Mouse (Mus musculus): ENCODE results near the gene Atad3a. TPM values are rescaled to one million over a fixed set of nuclear protein-coding genes. Genes with fewer than 3 reads are reported as not detected.
"Not testable (repeated sequence)": the region's sequence is repeated elsewhere in the genome, so short reads cannot be mapped to it uniquely, and the experiment has no call there.

The Atad3a gene
- polyA plus RNA-seq, 1 experiment = 32.9 TPM

GRCm38 (mm10) chr4:155759862-155760612 lies 856 bp downstream of the Atad3a start:
- H3K27ac ChIP-seq (ENCODE audit: control insufficient read depth, insufficient read depth, low read depth, low read length, poor library complexity) = no peak overlapping the region
- H3K4me3 ChIP-seq (replicated peaks; ENCODE audit: control insufficient read depth, low read depth, low read length) = peak overlapping the region; percentile 74
- 2% methylated on average over 10 of the region's 10 CpGs for WGBS
- TF ChIP-seq CTCF (IDR thresholded peaks at IDR 0.05; ENCODE audit: control insufficient read depth, insufficient read depth, low read length) (no peak), POLR2A (IDR thresholded peaks at IDR 0.05; ENCODE audit: borderline replicate concordance, control insufficient read depth, low read depth, low read length) (no peak)
- peaks cover 2% of the 10 kb centered on the region for H3K4me1 ChIP-seq (ENCODE audit: control insufficient read depth, insufficient read depth, low read length)

DNA sequence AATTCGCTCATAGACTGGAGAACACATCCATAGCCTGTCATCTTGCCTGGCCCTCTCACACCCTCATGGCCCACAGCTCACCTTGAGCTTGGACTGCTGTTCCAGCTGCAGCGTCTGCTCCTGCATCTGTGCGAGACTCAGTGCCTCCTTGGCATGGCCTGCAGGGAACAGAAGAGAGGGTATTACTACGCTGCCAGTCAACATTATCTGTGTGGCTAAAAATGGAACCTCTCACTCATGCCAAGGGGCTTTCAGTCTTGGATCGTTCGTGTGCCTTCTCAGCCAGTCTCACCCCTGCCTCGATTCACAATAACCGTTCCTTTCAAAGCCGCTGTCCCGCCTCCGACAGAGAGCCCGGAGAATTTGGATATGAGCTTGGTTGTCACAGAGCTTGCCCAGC lies 3.9 kb downstream of the Atad3a start:
- TF ChIP-seq CTCF (IDR thresholded peaks at IDR 0.05; ENCODE audit: control insufficient read depth, insufficient read depth, low read length) (no peak), POLR2A (IDR thresholded peaks at IDR 0.05; ENCODE audit: borderline replicate concordance, control insufficient read depth, low read depth, low read length) (no peak)
- Histone ChIP-seq H3K4me3 (replicated peaks; ENCODE audit: control insufficient read depth, low read depth, low read length) (no peak overlapping the region), H3K27ac (ENCODE audit: control insufficient read depth, insufficient read depth, low read depth, low read length, poor library complexity) (no peak overlapping the region), H3K4me1 (ENCODE audit: control insufficient read depth, insufficient read depth, low read length) (peaks cover 2% of the 10 kb centered on the region)
- WGBS = 91% methylated on average over 12 of the region's 12 CpGs

DNA sequence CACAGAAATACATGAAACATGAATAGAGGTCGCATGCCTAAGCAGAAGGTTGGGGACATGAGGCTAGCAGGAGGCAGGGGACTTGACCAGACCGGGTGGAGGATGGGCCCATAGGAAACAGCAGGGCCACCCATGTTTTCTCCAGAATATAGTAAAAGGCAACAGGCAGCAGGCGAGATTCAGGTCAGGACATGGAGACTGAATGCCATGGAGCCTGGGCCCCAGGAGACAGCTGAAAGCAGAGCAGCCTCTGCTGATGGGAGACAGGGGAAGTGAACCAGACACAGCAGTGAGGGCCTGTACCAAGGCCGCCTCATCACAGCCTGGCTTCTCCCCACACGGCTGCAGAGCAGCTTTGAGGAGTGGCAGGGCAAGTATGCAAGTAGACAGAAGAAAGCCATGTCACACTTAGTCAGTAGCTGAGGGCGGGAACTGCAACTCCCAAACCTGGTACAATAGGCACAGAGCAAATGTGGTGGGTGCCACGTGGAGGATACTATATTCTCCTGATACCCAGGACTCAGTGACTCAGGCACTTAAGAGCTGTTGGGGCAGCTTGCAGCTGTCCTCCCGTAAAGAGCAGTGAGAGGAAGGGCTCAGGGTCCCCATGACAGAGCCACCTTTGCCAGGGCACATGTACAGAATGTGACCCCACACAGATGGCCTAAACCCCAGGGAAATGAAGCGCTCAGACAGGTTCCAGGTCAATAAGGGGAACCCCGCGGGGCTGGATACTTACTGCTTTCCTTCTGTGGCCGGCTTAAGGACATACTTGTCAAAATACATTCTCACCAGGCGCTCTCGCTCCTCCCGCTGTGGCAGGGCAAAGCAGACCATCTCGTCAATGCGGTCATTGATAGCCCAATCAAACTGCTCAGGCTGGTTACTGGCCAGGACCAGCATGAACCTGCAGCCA lies 14.1 kb downstream of the Atad3a start:
- TF ChIP-seq CTCF (IDR thresholded peaks at IDR 0.05; ENCODE audit: control insufficient read depth, insufficient read depth, low read length) = no peak
- TF ChIP-seq POLR2A (IDR thresholded peaks at IDR 0.05; ENCODE audit: borderline replicate concordance, control insufficient read depth, low read depth, low read length) = no peak
- Histone ChIP-seq H3K4me1 (ENCODE audit: control insufficient read depth, insufficient read depth, low read length) (no peaks in the 10 kb centered on the region), H3K4me3 (replicated peaks; ENCODE audit: control insufficient read depth, low read depth, low read length) (no peak overlapping the region), H3K27ac (ENCODE audit: control insufficient read depth, insufficient read depth, low read depth, low read length, poor library complexity) (no peak overlapping the region)
- WGBS = 87% methylated on average over 17 of the region's 17 CpGs

DNA sequence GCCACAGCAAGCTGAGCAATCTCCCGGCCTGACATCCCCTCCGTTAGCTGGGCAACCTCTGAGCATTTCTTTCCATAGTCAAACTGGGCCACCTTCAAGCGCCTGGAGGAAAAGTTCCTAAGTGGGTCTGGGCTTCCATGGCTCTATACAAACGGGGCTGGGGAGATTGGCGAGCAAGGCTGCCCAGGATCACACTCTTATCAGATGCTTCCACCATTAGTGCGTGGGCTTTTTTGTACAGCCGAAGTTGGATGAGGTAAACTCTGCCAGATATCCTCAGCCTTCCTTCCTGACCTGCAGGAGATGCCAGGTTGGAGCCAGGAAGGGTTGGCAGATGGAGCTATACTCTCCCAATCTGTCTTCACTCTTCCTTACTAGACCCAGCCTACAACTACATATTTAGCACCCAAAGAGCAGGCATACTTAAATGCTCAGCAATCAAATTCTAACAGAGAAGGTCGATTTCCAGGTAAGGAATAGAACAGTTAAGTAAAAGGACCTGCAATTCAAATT lies 14.8 kb downstream of the Atad3a start:
- TF ChIP-seq POLR2A (IDR thresholded peaks at IDR 0.05; ENCODE audit: borderline replicate concordance, control insufficient read depth, low read depth, low read length) (no peak), CTCF (IDR thresholded peaks at IDR 0.05; ENCODE audit: control insufficient read depth, insufficient read depth, low read length) (no peak)
- no peak overlapping the region for H3K27ac ChIP-seq (ENCODE audit: control insufficient read depth, insufficient read depth, low read depth, low read length, poor library complexity)
- no peaks in the 10 kb centered on the region for H3K4me1 ChIP-seq (ENCODE audit: control insufficient read depth, insufficient read depth, low read length)
- no peak overlapping the region for H3K4me3 ChIP-seq (replicated peaks; ENCODE audit: control insufficient read depth, low read depth, low read length)
- WGBS = 79% methylated on average over 8 of the region's 8 CpGs

DNA sequence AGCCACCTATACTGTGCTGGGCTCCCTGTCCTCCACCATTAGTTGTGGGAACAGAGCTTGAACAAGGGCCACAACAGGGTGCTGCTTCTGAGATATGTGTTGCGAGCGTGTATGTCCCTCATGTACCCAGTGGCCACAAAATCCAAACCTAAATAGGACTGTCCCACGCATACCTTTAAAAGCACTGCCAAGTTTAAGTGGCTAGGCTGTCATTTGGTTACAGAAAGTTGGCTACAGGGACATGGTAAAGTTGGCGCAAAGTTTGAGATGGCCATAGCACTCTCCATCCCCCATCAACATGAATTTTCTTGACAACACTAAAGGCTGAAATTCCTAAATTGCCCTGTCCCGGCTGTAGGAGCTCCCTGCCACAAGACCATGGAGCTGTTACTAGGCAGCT lies 15.8 kb downstream of the Atad3a start:
- H3K4me1 ChIP-seq (ENCODE audit: control insufficient read depth, insufficient read depth, low read length) = no peaks in the 10 kb centered on the region
- no peak overlapping the region for H3K4me3 ChIP-seq (replicated peaks; ENCODE audit: control insufficient read depth, low read depth, low read length)
- WGBS = 88% methylated on average over 5 of the region's 5 CpGs
- TF ChIP-seq CTCF (IDR thresholded peaks at IDR 0.05; ENCODE audit: control insufficient read depth, insufficient read depth, low read length) = no peak
- no peak for TF ChIP-seq POLR2A (IDR thresholded peaks at IDR 0.05; ENCODE audit: borderline replicate concordance, control insufficient read depth, low read depth, low read length)
- no peak overlapping the region for H3K27ac ChIP-seq (ENCODE audit: control insufficient read depth, insufficient read depth, low read depth, low read length, poor library complexity)

DNA sequence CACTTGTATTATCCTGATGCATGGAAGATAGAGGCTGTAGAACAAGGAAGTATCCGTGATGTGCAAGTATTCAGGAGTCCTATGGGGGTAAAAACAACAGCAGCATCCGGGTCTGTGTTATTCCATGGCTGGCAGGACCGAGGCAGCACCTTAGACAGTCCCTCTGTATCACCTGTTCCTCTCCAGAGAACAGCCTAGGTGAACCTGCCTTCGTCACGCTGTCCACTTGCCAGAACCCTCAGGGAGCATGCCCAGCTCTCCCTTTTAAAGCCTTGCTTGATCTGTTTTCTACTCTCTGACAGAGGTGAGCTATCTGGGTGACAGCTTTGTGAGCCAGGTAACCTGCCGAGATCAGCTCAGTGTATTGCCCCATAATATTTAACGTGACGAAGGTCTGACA lies 16.4 kb downstream of the Atad3a start:
- Histone ChIP-seq H3K4me3 (replicated peaks; ENCODE audit: control insufficient read depth, low read depth, low read length) (no peak overlapping the region), H3K27ac (ENCODE audit: control insufficient read depth, insufficient read depth, low read depth, low read length, poor library complexity) (no peak overlapping the region), H3K4me1 (ENCODE audit: control insufficient read depth, insufficient read depth, low read length) (no peaks in the 10 kb centered on the region)
- TF ChIP-seq CTCF (IDR thresholded peaks at IDR 0.05; ENCODE audit: control insufficient read depth, insufficient read depth, low read length) (no peak), POLR2A (IDR thresholded peaks at IDR 0.05; ENCODE audit: borderline replicate concordance, control insufficient read depth, low read depth, low read length) (no peak)
- 87% methylated on average over 8 of the region's 8 CpGs for WGBS

DNA sequence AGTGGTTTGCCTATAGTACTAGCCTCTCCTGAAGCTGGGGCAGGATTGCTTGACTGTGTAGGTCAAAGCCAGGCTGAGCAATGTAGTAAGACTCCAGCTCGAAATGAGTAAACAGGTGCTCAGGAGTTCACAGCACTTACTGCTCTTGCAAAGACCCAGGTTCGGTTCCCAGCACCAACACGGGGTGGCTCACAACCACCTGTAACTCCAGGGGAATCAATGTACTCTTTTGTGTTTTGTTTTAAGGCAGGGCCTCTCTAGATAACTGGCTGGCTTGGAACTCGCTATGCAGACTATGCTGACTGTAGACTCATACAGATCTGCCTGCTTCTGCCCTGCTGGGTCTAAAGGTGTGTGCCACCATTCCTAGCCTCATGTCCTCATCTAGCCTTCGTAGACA lies 18.2 kb downstream of the Atad3a start:
- Histone ChIP-seq H3K4me1 (ENCODE audit: control insufficient read depth, insufficient read depth, low read length) (no peaks in the 10 kb centered on the region), H3K4me3 (replicated peaks; ENCODE audit: control insufficient read depth, low read depth, low read length) (no peak overlapping the region), H3K27ac (ENCODE audit: control insufficient read depth, insufficient read depth, low read depth, low read length, poor library complexity) (no peak overlapping the region)
- TF ChIP-seq CTCF (IDR thresholded peaks at IDR 0.05; ENCODE audit: control insufficient read depth, insufficient read depth, low read length) = no peak
- WGBS = 83% methylated on average over 5 of the region's 5 CpGs

GRCm38 (mm10) chr4:155740681-155741080 lies 20.2 kb downstream of the Atad3a start:
- not testable (repeated sequence) for H3K27ac ChIP-seq (ENCODE audit: control insufficient read depth, insufficient read depth, low read depth, low read length, poor library complexity); H3K4me1 ChIP-seq (ENCODE audit: control insufficient read depth, insufficient read depth, low read length); H3K4me3 ChIP-seq (replicated peaks; ENCODE audit: control insufficient read depth, low read depth, low read length)
- 88% methylated on average over 10 of the region's 10 CpGs for WGBS

Data from bone marrow, adult 2 months (tissue).